Mouse (Mus musculus) left cerebral cortex, adult 11 months (tissue): Measurements from ENCODE around the gene Tax1bp3.

ENCODE experiments used
- DNase-seq: peaks from one replicate; pipeline ENCODE4 v3.0.0; 2022; ENCODE audit warnings: low spot score

Gene Tax1bp3

DNA sequence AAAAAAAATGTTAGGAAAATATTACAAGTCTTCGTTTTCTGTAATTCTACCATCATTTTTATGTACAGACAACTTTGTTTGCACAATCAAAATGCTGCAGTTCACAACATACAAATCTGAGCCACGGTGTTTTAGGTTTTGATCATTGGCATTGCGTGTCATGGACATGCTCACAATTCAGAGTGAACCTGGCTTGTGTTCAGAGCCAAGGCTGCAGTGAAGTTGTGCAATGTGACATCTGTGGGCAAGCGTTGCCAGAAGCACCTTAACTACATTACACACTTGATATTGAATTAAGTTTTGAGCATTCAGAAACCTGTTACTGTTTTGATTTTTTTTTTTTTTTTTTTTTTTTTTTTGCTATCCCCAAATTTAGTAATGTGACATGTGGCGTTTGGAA is 53.2 kb downstream of the Tax1bp3 start:
- no peak for DNase-seq

DNA sequence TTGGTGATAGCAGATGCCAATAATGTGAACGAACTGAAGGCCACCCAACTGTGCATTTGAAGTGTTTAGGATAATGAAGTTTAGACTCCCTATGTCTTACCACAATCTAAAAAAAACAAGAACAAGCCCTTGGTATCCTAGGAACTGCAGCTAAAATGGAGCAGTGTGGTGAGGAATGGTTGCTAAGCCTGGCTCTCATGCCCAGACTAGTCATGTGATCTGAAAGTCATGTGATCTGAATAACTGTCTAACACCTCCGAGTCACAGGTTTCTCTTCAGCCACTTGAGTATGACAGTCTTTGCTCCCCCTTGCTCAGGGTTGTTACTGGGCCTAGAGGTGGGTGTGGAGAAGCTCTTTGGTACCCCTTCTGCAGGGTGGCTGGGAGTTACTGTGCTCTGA is 55.6 kb downstream of the Tax1bp3 start:
- no peak for DNase-seq
